Mouse (Mus musculus): ENCODE data around the gene Ccdc15. TPM values are rescaled to one million over a fixed set of nuclear protein-coding genes. Genes with fewer than 3 reads are reported as not detected.

Gene Ccdc15
- total and polyA plus RNA-seq, 2 experiments from 2014 or later: 0.99 to 2.5 TPM

- Histone ChIP-seq H3K9me3 (replicated peaks; ENCODE audit: control insufficient read depth, low read length) (no peaks in the 10 kb centered on the region), H3K27ac (ENCODE audit: low read depth) (no peak overlapping the region), H3K4me2 (ENCODE audit: low read depth, low read length) (no peak overlapping the region), H3K9ac (replicated peaks; ENCODE audit: low read depth, low read length) (no peak overlapping the region), H3K4me1 (ENCODE audit: control insufficient read depth, insufficient read depth) (peaks cover 8% of the 10 kb centered on the region; the same call in 1 of the 2 replicates), H3K27me3 (ENCODE audit: control insufficient read depth, insufficient read depth, low read length) (no peaks in the 10 kb centered on the region), H3K4me3 (ENCODE audit: low read depth, low read length) (no peak overlapping the region), H3K36me3 (replicated peaks; ENCODE audit: control insufficient read depth, insufficient read depth, low read length) (no peaks in the 10 kb centered on the region)
- ATAC-seq (ENCODE audit: insufficient read depth, low read depth): no peak
- 91% methylated on average over 3 of the region's 3 CpGs for WGBS
- no peak for DNase-seq (ENCODE audit: low spot score)
- TF ChIP-seq EP300 (IDR thresholded peaks at IDR 0.05; ENCODE audit: low read depth): no peak
Observed at GRCm38 (mm10) chr9:37249976-37250375, 98.3 kb downstream of the Ccdc15 start.

- H3K4me3 ChIP-seq (ENCODE audit: low read depth, low read length): no peak overlapping the region
- 0 out of 2 replicates have a peak, but pooled peaks cover 3% of the 10 kb centered on the region for H3K4me1 ChIP-seq (ENCODE audit: control insufficient read depth, insufficient read depth)
- no peaks in the 10 kb centered on the region for H3K9me3 ChIP-seq (replicated peaks; ENCODE audit: control insufficient read depth, low read length)
- TF ChIP-seq EP300 (IDR thresholded peaks at IDR 0.05; ENCODE audit: low read depth): no peak
- TF ChIP-seq CTCF (IDR thresholded peaks at IDR 0.05; ENCODE audit: low read depth): no peak
- no peaks in the 10 kb centered on the region for H3K27me3 ChIP-seq (ENCODE audit: control insufficient read depth, insufficient read depth, low read length)
- H3K9ac ChIP-seq (replicated peaks; ENCODE audit: low read depth, low read length): no peak overlapping the region
- H3K4me2 ChIP-seq (ENCODE audit: low read depth, low read length): no peak overlapping the region
- no peak for ATAC-seq (ENCODE audit: insufficient read depth, low read depth)
- H3K36me3 ChIP-seq (replicated peaks; ENCODE audit: control insufficient read depth, insufficient read depth, low read length): no peaks in the 10 kb centered on the region
- 49% methylated on average over 3 of the region's 3 CpGs for WGBS
- DNase-seq (ENCODE audit: low spot score): no peak
- H3K27ac ChIP-seq (ENCODE audit: low read depth): no peak overlapping the region
Observed at GRCm38 (mm10) chr9:37248381-37248906, 99.8 kb downstream of the Ccdc15 start.

GRCm38 (mm10) chr9:37247429-37247828 lies 100.8 kb downstream of the Ccdc15 start:
- no peak for ATAC-seq (ENCODE audit: insufficient read depth, low read depth)
- Histone ChIP-seq H3K4me3 (ENCODE audit: low read depth, low read length) (no peak overlapping the region), H3K9me3 (replicated peaks; ENCODE audit: control insufficient read depth, low read length) (no peaks in the 10 kb centered on the region), H3K27ac (ENCODE audit: low read depth) (no peak overlapping the region; the same call in 1 of the 2 replicates), H3K27me3 (ENCODE audit: control insufficient read depth, insufficient read depth, low read length) (no peaks in the 10 kb centered on the region), H3K4me2 (ENCODE audit: low read depth, low read length) (no peak overlapping the region), H3K9ac (replicated peaks; ENCODE audit: low read depth, low read length) (no peak overlapping the region), H3K4me1 (ENCODE audit: control insufficient read depth, insufficient read depth) (0 out of 2 replicates have a peak, but pooled peaks cover 3% of the 10 kb centered on the region), H3K36me3 (replicated peaks; ENCODE audit: control insufficient read depth, insufficient read depth, low read length) (no peaks in the 10 kb centered on the region)
- no peak for DNase-seq (ENCODE audit: low spot score)
- no peak for TF ChIP-seq CTCF (IDR thresholded peaks at IDR 0.05; ENCODE audit: low read depth)
- TF ChIP-seq EP300 (IDR thresholded peaks at IDR 0.05; ENCODE audit: low read depth): no peak

- DNase-seq (ENCODE audit: low spot score) (no peak), ATAC-seq (ENCODE audit: insufficient read depth, low read depth) (no peak)
- TF ChIP-seq CTCF (IDR thresholded peaks at IDR 0.05; ENCODE audit: low read depth): no peak
- no peak for TF ChIP-seq EP300 (IDR thresholded peaks at IDR 0.05; ENCODE audit: low read depth)
- WGBS: 90% methylated on average over 1 of the region's 1 CpGs
- Histone ChIP-seq H3K36me3 (replicated peaks; ENCODE audit: control insufficient read depth, insufficient read depth, low read length) (no peaks in the 10 kb centered on the region), H3K4me3 (ENCODE audit: low read depth, low read length) (no peak overlapping the region), H3K9me3 (replicated peaks; ENCODE audit: control insufficient read depth, low read length) (no peaks in the 10 kb centered on the region), H3K4me2 (ENCODE audit: low read depth, low read length) (no peak overlapping the region), H3K27ac (ENCODE audit: low read depth) (no peak overlapping the region; the same call in 1 of the 2 replicates), H3K4me1 (ENCODE audit: control insufficient read depth, insufficient read depth) (0 out of 2 replicates have a peak, but pooled peaks cover 3% of the 10 kb centered on the region), H3K27me3 (ENCODE audit: control insufficient read depth, insufficient read depth, low read length) (no peaks in the 10 kb centered on the region), H3K9ac (replicated peaks; ENCODE audit: low read depth, low read length) (no peak overlapping the region)
Observed at GRCm38 (mm10) chr9:37245810-37246209, 102.4 kb downstream of the Ccdc15 start.

GRCm38 (mm10) chr9:37245404-37245803 lies 102.8 kb downstream of the Ccdc15 start:
- Histone ChIP-seq H3K4me3 (ENCODE audit: low read depth, low read length) (no peak overlapping the region), H3K9ac (replicated peaks; ENCODE audit: low read depth, low read length) (no peak overlapping the region), H3K4me2 (ENCODE audit: low read depth, low read length) (no peak overlapping the region), H3K4me1 (ENCODE audit: control insufficient read depth, insufficient read depth) (0 out of 2 replicates have a peak, but pooled peaks cover 3% of the 10 kb centered on the region), H3K36me3 (replicated peaks; ENCODE audit: control insufficient read depth, insufficient read depth, low read length) (no peaks in the 10 kb centered on the region), H3K27me3 (ENCODE audit: control insufficient read depth, insufficient read depth, low read length) (no peaks in the 10 kb centered on the region), H3K9me3 (replicated peaks; ENCODE audit: control insufficient read depth, low read length) (no peaks in the 10 kb centered on the region), H3K27ac (ENCODE audit: low read depth) (no peak overlapping the region)
- ATAC-seq (ENCODE audit: insufficient read depth, low read depth) (no peak), DNase-seq (ENCODE audit: low spot score) (no peak)
- 70% methylated on average over 2 of the region's 2 CpGs for WGBS
- TF ChIP-seq EP300 (IDR thresholded peaks at IDR 0.05; ENCODE audit: low read depth): no peak
- no peak for TF ChIP-seq CTCF (IDR thresholded peaks at IDR 0.05; ENCODE audit: low read depth)

- 0 out of 2 replicates have a peak, but pooled peaks cover 3% of the 10 kb centered on the region for H3K4me1 ChIP-seq (ENCODE audit: control insufficient read depth, insufficient read depth)
- WGBS: 53% methylated on average over 1 of the region's 1 CpGs
- H3K36me3 ChIP-seq (replicated peaks; ENCODE audit: control insufficient read depth, insufficient read depth, low read length): no peaks in the 10 kb centered on the region
- DNase-seq (ENCODE audit: low spot score): no peak
- H3K4me2 ChIP-seq (ENCODE audit: low read depth, low read length): no peak overlapping the region
- H3K27me3 ChIP-seq (ENCODE audit: control insufficient read depth, insufficient read depth, low read length): no peaks in the 10 kb centered on the region
- no peak overlapping the region for H3K9ac ChIP-seq (replicated peaks; ENCODE audit: low read depth, low read length)
- no peak overlapping the region for H3K27ac ChIP-seq (ENCODE audit: low read depth)
- H3K9me3 ChIP-seq (replicated peaks; ENCODE audit: control insufficient read depth, low read length): no peaks in the 10 kb centered on the region
- no peak for ATAC-seq (ENCODE audit: insufficient read depth, low read depth)
- H3K4me3 ChIP-seq (ENCODE audit: low read depth, low read length): no peak overlapping the region
- no peak for TF ChIP-seq CTCF (IDR thresholded peaks at IDR 0.05; ENCODE audit: low read depth)
- no peak for TF ChIP-seq EP300 (IDR thresholded peaks at IDR 0.05; ENCODE audit: low read depth)
Observed at GRCm38 (mm10) chr9:37244600-37244999, 103.6 kb downstream of the Ccdc15 start.

Measured in heart, postnatal 0 days (tissue).